Mouse (Mus musculus) heart, postnatal 0 days (tissue): Measurements from ENCODE around the gene Amfr.

ENCODE experiments used
- CTCF ChIP-seq: IDR thresholded peaks from 2 replicates; pipeline ENCODE4 v1.5.1; 2016; ENCODE audit warnings: antibody characterized with exemption, control low read depth, low read depth
- EP300 ChIP-seq: IDR thresholded peaks from 2 replicates; pipeline ENCODE4 v1.6.1; 2016; ENCODE audit warnings: antibody characterized with exemption, low read depth

GRCm38 (mm10) chr8:93972211-93972610, 40.4 kb downstream of the Amfr start:
- TF ChIP-seq CTCF, result no peak
- TF ChIP-seq EP300, result no peak
